Mouse (Mus musculus) liver, embryonic 14.5 days (tissue): Measurements from ENCODE around the gene Iqcj. TPM values are rescaled to one million over a fixed set of nuclear protein-coding genes. Genes with fewer than 3 reads are reported as not detected.

Source experiments
- ATAC-seq: fragments of 200-750 bp; cut with Nextera tagmentation; 2 replicates; pipeline ENCODE4 v1.8.0; 2017; ENCODE audit warnings: moderate number of reproducible peaks, mild to moderate bottlenecking, moderate library complexity; ENCODE audit not compliant: insufficient read depth
- DNase-seq, 3 experiments: peaks; one replicate each; pipeline ENCODE4 v3.0.0-alpha.2; 2012 to 2013; ENCODE audit warnings: low read depth in 3 of 3, low spot score in 3 of 3
- H3K27ac ChIP-seq: fragments of 300-500 bp; sonication (generic); 2 replicates; pipeline ENCODE4 v1.5.1; 2014; ENCODE audit warnings: moderate library complexity, mild to moderate bottlenecking, control low read depth, inconsistent platforms
- H3K27me3 ChIP-seq: fragments of 300-500 bp; sonication (generic); 2 replicates; pipeline ENCODE4 v1.6.1; 2014; ENCODE audit warnings: mild to moderate bottlenecking, low read length, moderate library complexity; ENCODE audit not compliant: control insufficient read depth, insufficient read depth
- H3K36me3 ChIP-seq: fragments of 300-500 bp; sonication (generic); replicated peaks from 2 replicates; pipeline ENCODE4 v1.6.1; 2014; ENCODE audit warnings: low read depth; ENCODE audit not compliant: control insufficient read depth, insufficient read depth
- H3K4me1 ChIP-seq, 2 experiments: fragments of 200-500 bp in 1 of 2; fragments of 300-500 bp in 1 of 2; sonication (generic) in 1 of 2; replicated peaks; 2 replicates each; pipeline ENCODE4 v1.6.1; 2012 to 2014; ENCODE audit warnings: antibody characterized with exemption in 1 of 2, inconsistent platforms in 1 of 2, low read length in 1 of 2; ENCODE audit not compliant: control insufficient read depth in 2 of 2, insufficient read depth in 2 of 2
- H3K4me2 ChIP-seq: fragments of 300-500 bp; sonication (generic); 2 replicates; pipeline ENCODE4 v1.6.1; 2014; ENCODE audit warnings: low read depth, mild to moderate bottlenecking, control low read depth, moderate library complexity
- H3K4me3 ChIP-seq, 2 experiments: fragments of 200-500 bp in 1 of 2; fragments of 300-500 bp in 1 of 2; sonication (generic) in 1 of 2; 2 replicates each; pipeline ENCODE4 v1.5.1; 2012 to 2014; ENCODE audit warnings: low read depth in 2 of 2, low read length in 2 of 2, mild to moderate bottlenecking in 2 of 2, control low read depth in 1 of 2, inconsistent platforms in 1 of 2, moderate library complexity in 1 of 2; ENCODE audit not compliant: insufficient read depth in 1 of 2
- H3K9ac ChIP-seq: fragments of 300-500 bp; sonication (generic); replicated peaks from 2 replicates; pipeline ENCODE4 v1.6.1; 2014; ENCODE audit warnings: mild to moderate bottlenecking, control low read depth, moderate library complexity
- H3K9me3 ChIP-seq: fragments of 300-500 bp; sonication (generic); 2 replicates; pipeline ENCODE4 v1.6.1; 2016; ENCODE audit warnings: low read length, mixed read lengths; ENCODE audit not compliant: control insufficient read depth
- CTCF ChIP-seq: IDR thresholded peaks from 2 replicates; pipeline ENCODE4 v1.5.1; 2016; ENCODE audit warnings: antibody characterized with exemption, low read depth, control low read depth
- EP300 ChIP-seq: IDR thresholded peaks from 2 replicates; pipeline ENCODE4 v1.6.1; 2016; ENCODE audit warnings: antibody characterized with exemption, low read depth
- WGBS: fragments of 180-500 bp; shearing (Covaris S2); extraction: QIAGEN DNeasy Blood & Tissue Kit; methylation state at CpG from one replicate; pipeline ENCODE4 v1.1.7; 2014; ENCODE audit not compliant: insufficient replicate concordance; 5-methylcytosine and 5-hydroxymethylcytosine counted together
- polyA plus RNA-seq, 2 experiments: library from polyadenylated mRNA; depleted of rRNA in 1 of 2; stranded (reverse) in 1 of 2; unstranded in 1 of 2; fragments of >200 nt; fragmentation: Nextera tagmentation in 1 of 2; extraction: Ambion mirVana in 1 of 2; gene quantifications; 2 replicates each; pipeline versions ENCODE4 v1.2.1 to v1.2.3; 2012 to 2014

Iqcj gene
- polyA plus RNA-seq, 2 experiments = not detected

DNA sequence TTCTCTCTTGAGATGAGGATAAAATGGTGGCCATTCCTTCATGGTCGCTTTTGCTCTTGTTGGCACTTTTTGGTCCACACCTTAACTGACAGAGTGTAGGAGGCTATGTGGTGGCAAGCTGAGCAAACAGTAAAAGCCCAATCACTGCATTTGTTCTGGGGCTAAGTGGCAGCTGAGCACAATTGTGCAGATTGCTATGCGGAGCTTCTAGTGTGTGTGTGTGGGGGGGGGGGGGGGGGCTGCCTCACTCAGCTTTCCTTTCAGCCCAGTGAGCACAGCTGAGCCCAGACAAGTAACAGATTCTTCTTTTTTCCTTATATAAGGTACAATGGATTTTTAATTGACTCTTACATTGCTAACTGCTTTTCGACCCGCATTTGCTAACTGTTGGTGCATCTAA lies 110.4 kb downstream of the Iqcj start:
- no peaks in the 10 kb centered on the region for H3K9me3 ChIP-seq
- TF ChIP-seq CTCF = no peak
- TF ChIP-seq EP300 = no peak
- H3K4me1 ChIP-seq = no peaks in the 10 kb centered on the region
- H3K27ac ChIP-seq = no peak overlapping the region
- H3K4me2 ChIP-seq = no peak overlapping the region
- no peak overlapping the region for H3K4me3 ChIP-seq
- ATAC-seq = no peak
- DNase-seq = no peak
- no peaks in the 10 kb centered on the region for H3K27me3 ChIP-seq
- no peaks in the 10 kb centered on the region for H3K36me3 ChIP-seq
- H3K9ac ChIP-seq = no peak overlapping the region
- 60% methylated on average over 4 of the region's 4 CpGs for whole genome bisulfite sequencing

- H3K9me3 ChIP-seq = no peaks in the 10 kb centered on the region
- H3K4me2 ChIP-seq = no peak overlapping the region
- H3K27me3 ChIP-seq = no peaks in the 10 kb centered on the region
- no peak overlapping the region for H3K4me3 ChIP-seq
- H3K9ac ChIP-seq = no peak overlapping the region
- TF ChIP-seq EP300 (no peak), CTCF (no peak)
- H3K27ac ChIP-seq = no peak overlapping the region
- ATAC-seq (no peak), DNase-seq (no peak)
- no peaks in the 10 kb centered on the region for H3K4me1 ChIP-seq
- no peaks in the 10 kb centered on the region for H3K36me3 ChIP-seq
Observed at GRCm38 (mm10) chr3:68012342-68012741, 120.3 kb downstream of the Iqcj start.

- Histone ChIP-seq H3K4me1 (no peaks in the 10 kb centered on the region), H3K4me3 (no peak overlapping the region), H3K9ac (no peak overlapping the region), H3K36me3 (no peaks in the 10 kb centered on the region), H3K4me2 (no peak overlapping the region), H3K9me3 (no peaks in the 10 kb centered on the region), H3K27ac (no peak overlapping the region), H3K27me3 (no peaks in the 10 kb centered on the region)
- DNase-seq = no peak
- TF ChIP-seq EP300 (no peak), CTCF (no peak)
- no peak for ATAC-seq
- 61% methylated on average over 1 of the region's 1 CpGs for WGBS
Observed at GRCm38 (mm10) chr3:68015786-68016185, 123.8 kb downstream of the Iqcj start.

GRCm38 (mm10) chr3:68019401-68019800 lies 127.4 kb downstream of the Iqcj start:
- no peak for TF ChIP-seq EP300
- TF ChIP-seq CTCF = no peak
- Histone ChIP-seq H3K4me3 (no peak overlapping the region), H3K27me3 (no peaks in the 10 kb centered on the region), H3K4me1 (no peaks in the 10 kb centered on the region), H3K27ac (no peak overlapping the region), H3K9me3 (no peaks in the 10 kb centered on the region), H3K4me2 (no peak overlapping the region), H3K36me3 (no peaks in the 10 kb centered on the region), H3K9ac (no peak overlapping the region)
- DNase-seq (no peak), ATAC-seq (no peak)
- 52% methylated on average over 4 of the region's 4 CpGs for WGBS

GRCm38 (mm10) chr3:68036097-68036496 lies 144.1 kb downstream of the Iqcj start:
- DNase-seq (no peak), ATAC-seq (no peak)
- WGBS = 53% methylated on average over 3 of the region's 3 CpGs
- no peak overlapping the region for H3K9ac ChIP-seq
- no peaks in the 10 kb centered on the region for H3K36me3 ChIP-seq
- H3K4me1 ChIP-seq = no peaks in the 10 kb centered on the region
- no peak overlapping the region for H3K4me3 ChIP-seq
- no peak overlapping the region for H3K27ac ChIP-seq
- no peaks in the 10 kb centered on the region for H3K27me3 ChIP-seq
- no peaks in the 10 kb centered on the region for H3K9me3 ChIP-seq
- no peak overlapping the region for H3K4me2 ChIP-seq
- no peak for TF ChIP-seq CTCF
- TF ChIP-seq EP300 = no peak
